Mouse (Mus musculus): Measurements from ENCODE around the gene Prkcd. TPM values are rescaled to one million over a fixed set of nuclear protein-coding genes. Genes with fewer than 3 reads are reported as not detected.
A peak's percentile ranks its signal among the peaks of the same experiment; 100 is the strongest.

Prkcd gene
- polyA plus RNA-seq, 1 experiment, result 214 TPM

GRCm38 (mm10) chr14:30549777-30550149 is 76.2 kb downstream of the Prkcd start:
- no peak for TF ChIP-seq POLR2A (IDR thresholded peaks at IDR 0.05; ENCODE audit: control insufficient read depth, extremely low read depth, insufficient read depth, low read length, poor library complexity)
- no peak for TF ChIP-seq CTCF (IDR thresholded peaks at IDR 0.05; ENCODE audit: borderline replicate concordance, control insufficient read depth, extremely low read depth, insufficient read depth, low read length, poor library complexity)
- Histone ChIP-seq H3K4me1 (replicated peaks; ENCODE audit: control insufficient read depth, insufficient read depth, low read length) (peaks cover 23% of the 10 kb centered on the region), H3K36me3 (ENCODE audit: control insufficient read depth, insufficient read depth, low read length) (no peaks in the 10 kb centered on the region), H3K27ac (ENCODE audit: control insufficient read depth, insufficient read depth, low read length) (no peak overlapping the region), H3K27me3 (ENCODE audit: control insufficient read depth, insufficient read depth, low read length) (no peaks in the 10 kb centered on the region), H3K4me3 (ENCODE audit: control insufficient read depth, insufficient read depth, low read length) (peak overlapping the region; percentile 94)
- 1% methylated on average over 10 of the region's 10 CpGs for WGBS
- peak; percentile 45 for DNase-seq

- Histone ChIP-seq H3K4me3 (ENCODE audit: control insufficient read depth, insufficient read depth, low read length) (peak overlapping the region; percentile 94), H3K27me3 (ENCODE audit: control insufficient read depth, insufficient read depth, low read length) (no peaks in the 10 kb centered on the region), H3K4me1 (replicated peaks; ENCODE audit: control insufficient read depth, insufficient read depth, low read length) (peaks cover 23% of the 10 kb centered on the region), H3K27ac (ENCODE audit: control insufficient read depth, insufficient read depth, low read length) (no peak overlapping the region), H3K36me3 (ENCODE audit: control insufficient read depth, insufficient read depth, low read length) (no peaks in the 10 kb centered on the region)
- DNase-seq, result peak; percentile 91
- TF ChIP-seq POLR2A (IDR thresholded peaks at IDR 0.05; ENCODE audit: control insufficient read depth, extremely low read depth, insufficient read depth, low read length, poor library complexity) (peak; percentile 82; the same call in 1 of the 2 replicates), CTCF (IDR thresholded peaks at IDR 0.05; ENCODE audit: borderline replicate concordance, control insufficient read depth, extremely low read depth, insufficient read depth, low read length, poor library complexity) (peak; percentile 32; the same call in 1 of the 2 replicates)
- WGBS, result under 1% methylated on average over 69 of the region's 69 CpGs
Observed at GRCm38 (mm10) chr14:30548965-30549776, 76.8 kb downstream of the Prkcd start.

- DNase-seq, result peak; percentile 8
- H3K27me3 ChIP-seq (ENCODE audit: control insufficient read depth, insufficient read depth, low read length), result no peaks in the 10 kb centered on the region
- H3K4me3 ChIP-seq (ENCODE audit: control insufficient read depth, insufficient read depth, low read length), result peak within 1 kb of the TSS; percentile 94
- WGBS, result 77% methylated on average over 8 of the region's 8 CpGs
- H3K36me3 ChIP-seq (ENCODE audit: control insufficient read depth, insufficient read depth, low read length), result no peaks in the 10 kb centered on the region
- TF ChIP-seq POLR2A (IDR thresholded peaks at IDR 0.05; ENCODE audit: control insufficient read depth, extremely low read depth, insufficient read depth, low read length, poor library complexity) (no peak), CTCF (IDR thresholded peaks at IDR 0.05; ENCODE audit: borderline replicate concordance, control insufficient read depth, extremely low read depth, insufficient read depth, low read length, poor library complexity) (no peak)
- H3K4me1 ChIP-seq (replicated peaks; ENCODE audit: control insufficient read depth, insufficient read depth, low read length), result peaks cover 23% of the 10 kb centered on the region
- no peak within 1 kb of the TSS for H3K27ac ChIP-seq (ENCODE audit: control insufficient read depth, insufficient read depth, low read length)
Observed at GRCm38 (mm10) chr14:30548131-30548720, 77.8 kb downstream of the Prkcd start, which contains the start of gene Tkt. Gene Tkt, plus strand, starts transcription at chr14:30548359.

Other genes starting within 250 kb of the Prkcd start
- 81.8 and 102 TPM in 2 replicates for gene Dcp1a, start 146.7 kb downstream of the Prkcd start, polyA plus RNA-seq (2012; rRNA removed)
- gene Cacna1d, start 134.8 kb downstream of the Prkcd start, polyA plus RNA-seq (2012; rRNA removed), result 1.6 and 2.2 TPM in 2 replicates
- gene Tkt, start 77.9 kb downstream of the Prkcd start, polyA plus RNA-seq (2012; rRNA removed), result 269 and 361 TPM in 2 replicates
- 13.8 and 14.0 TPM in 2 replicates for gene Rft1, start 28.1 kb upstream of the Prkcd start, polyA plus RNA-seq (2012; rRNA removed)
- gene Sfmbt1, start 88.6 kb upstream of the Prkcd start, polyA plus RNA-seq (2012; rRNA removed), result 3.2 and 4.0 TPM in 2 replicates
- gene Tmem110, start 199.4 kb upstream of the Prkcd start, polyA plus RNA-seq (2012; rRNA removed), result 20.1 and 27.6 TPM in 2 replicates

Data from thymus, adult 2 months (tissue).